Mouse (Mus musculus) adipocyte (in vitro differentiated cells): Measurements from ENCODE around the gene Csgalnact2.

Source experiments
- DNase-seq: peaks from one replicate; pipeline ENCODE4 v3.0.0-alpha.2; 2016; ENCODE audit warnings: low spot score

Gene Csgalnact2

DNA sequence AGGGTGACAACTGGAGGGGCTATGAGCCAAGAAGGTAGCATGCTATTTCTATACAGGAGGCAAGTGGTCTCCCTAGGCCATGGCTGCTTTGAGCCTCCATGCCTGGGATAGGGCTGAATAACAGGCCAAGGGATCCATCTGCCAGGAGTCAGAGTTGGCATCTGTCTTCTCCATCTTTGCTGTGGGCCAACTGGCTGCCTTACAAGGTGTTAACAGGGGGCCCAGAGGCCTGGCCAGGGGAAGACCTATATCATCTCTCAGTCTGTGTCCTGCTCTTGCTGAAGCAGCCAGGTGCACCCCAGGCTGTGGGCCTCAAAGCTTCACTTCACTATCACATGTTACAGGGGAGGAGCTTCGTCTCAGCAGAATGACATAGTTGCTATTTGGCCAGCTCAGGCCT, 66.8 kb downstream of the Csgalnact2 start:
- DNase-seq, result no peak

DNA sequence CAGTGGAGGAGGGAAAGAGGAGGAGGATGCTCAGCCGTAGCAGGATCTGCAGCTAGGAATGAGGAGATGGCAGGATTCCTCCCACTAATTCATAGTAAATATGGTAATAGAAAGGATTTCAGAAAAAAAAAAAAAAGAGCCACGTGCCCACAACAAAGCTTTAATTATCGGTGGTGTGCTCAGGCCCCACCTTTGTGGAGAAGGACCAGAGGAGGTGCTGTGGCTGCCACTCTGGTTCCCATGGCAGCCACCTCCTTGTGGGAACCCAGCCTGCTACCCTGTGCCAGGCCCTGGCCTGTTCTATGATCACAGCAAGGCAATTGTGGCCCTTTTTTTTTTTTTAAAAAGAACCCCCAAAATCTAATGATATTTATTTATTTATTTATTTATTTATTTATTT, 67.5 kb downstream of the Csgalnact2 start:
- DNase-seq, result no peak

DNA sequence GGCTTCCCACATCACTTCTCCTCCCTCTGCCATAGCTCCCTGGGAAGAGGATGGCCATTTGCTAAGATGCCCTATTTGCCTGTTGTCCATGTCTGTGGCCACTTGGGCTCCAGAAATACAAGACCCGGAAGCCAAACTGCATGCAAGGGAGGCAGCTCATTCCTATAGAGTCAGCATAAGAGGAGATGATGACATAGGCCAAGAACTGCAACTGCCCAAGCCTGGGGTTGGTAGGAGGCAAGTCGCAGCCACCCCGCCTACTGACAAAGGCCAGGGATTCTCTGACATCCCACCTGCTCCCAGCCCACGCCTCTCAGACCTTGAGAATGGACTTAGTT, 68.0 kb downstream of the Csgalnact2 start:
- DNase-seq, result no peak

DNA sequence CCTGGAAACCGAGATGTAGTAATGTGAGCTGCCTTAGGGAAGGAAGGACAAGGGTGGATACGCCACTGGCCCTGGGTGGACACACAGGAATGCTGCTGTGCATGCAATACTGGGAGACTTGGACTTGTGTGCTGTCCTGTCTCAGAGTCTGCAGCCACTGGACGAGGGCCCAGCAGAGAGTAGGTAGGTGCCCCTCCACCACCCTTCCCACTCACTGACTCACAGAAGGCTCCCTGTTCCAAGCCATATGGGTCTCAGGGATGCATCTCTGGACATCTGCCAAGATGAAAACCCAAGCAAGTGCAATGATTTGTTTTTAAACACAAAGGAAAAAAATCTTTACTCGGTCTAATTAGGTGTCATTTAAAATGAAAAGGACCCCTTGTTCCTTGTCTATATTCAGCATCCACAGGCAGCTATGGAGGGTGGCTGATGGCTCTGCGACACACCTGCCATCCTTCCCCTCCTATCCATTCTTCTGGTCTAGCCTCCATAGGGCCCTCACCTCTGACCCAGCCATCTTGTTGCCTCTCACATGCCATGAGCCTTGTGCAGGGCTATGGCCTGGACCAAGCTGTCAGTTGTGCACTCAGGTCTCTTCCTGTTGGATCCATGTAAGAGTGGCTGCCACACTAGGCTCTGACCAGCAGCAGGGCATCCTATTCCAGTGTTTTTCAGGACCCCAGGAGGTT, 68.5 kb downstream of the Csgalnact2 start:
- DNase-seq, result peak; percentile 11

DNA sequence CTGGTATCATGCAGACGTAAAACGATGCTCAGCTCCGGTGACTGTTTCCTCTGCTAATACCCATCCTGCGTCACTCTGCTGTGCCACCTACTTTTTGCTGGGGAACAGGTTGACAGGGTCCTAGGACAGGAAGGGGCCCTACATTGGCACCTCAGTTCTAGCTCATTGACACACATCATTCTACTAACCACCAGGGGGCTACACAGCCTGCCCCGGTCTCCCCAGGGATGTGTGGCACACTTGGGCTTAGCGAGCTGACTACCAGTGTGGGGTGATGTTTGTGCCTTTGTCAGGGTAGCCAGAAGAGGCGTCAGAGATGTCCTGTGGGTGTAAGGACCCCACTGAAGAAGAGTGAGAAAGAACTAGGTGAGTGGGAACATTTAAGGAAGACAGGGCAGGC, 71.2 kb downstream of the Csgalnact2 start:
- no peak for DNase-seq

DNA sequence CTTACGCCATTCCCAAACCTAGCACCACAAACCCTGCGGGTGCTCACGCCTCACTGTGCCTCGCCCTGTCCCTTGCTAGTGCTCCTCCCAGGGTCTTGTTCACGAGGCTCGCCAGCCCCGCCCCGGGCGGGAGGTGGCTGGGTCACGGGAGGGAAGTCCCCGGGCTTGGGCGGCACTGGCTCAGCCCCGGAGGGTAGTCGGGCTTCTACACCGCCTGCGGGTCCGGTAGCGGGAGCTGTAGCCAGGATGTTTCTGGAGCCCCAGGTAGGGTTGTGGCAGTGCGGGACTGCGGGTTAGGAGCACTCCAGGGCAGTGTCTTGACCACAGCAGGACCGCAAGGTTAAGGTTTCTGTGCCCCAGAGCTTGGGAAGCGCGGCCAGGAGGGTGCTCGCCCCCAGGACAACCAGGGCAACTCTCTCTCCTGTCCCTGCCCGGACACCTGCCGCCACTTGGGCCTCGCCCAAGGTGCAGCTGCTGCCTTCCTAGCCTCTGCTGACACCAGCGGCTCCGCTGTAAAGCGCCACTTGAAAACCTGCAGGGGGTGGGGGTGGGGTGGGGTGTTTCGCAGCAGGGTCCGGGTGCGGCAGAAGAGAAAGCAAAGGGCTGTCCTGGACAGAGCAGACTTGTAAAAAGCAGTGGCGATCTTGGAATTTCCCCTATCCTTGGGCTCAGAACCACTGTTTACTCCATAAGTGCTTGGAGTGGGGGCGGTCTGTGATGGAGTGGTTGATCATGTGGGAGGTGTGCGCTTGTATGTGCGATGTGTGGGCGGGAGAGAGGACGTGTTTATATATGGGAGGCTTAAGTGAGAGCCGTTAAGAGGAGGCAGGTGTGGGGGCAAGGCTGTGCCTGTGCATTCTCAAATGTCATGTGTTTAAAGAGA, 72.5 kb downstream of the Csgalnact2 start:
- DNase-seq, result no peak

DNA sequence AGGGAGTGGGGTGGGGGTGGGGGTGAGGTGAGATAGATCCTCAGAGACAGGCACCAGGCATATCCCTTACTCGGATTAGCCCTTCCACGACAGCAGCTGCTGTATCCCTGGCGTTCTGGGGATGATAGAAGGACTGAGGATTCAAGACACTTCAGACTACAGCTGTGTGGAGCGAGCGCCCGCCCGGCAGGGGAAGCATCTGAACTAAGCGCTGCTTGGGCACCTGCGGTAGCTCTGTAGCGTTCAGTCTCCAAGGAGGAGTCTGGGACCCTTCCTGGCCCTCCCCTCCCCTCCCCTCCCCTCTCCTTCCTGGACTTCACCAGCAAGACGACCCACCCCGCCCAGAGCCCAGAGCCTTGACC, 73.1 kb downstream of the Csgalnact2 start:
- DNase-seq, result no peak

DNA sequence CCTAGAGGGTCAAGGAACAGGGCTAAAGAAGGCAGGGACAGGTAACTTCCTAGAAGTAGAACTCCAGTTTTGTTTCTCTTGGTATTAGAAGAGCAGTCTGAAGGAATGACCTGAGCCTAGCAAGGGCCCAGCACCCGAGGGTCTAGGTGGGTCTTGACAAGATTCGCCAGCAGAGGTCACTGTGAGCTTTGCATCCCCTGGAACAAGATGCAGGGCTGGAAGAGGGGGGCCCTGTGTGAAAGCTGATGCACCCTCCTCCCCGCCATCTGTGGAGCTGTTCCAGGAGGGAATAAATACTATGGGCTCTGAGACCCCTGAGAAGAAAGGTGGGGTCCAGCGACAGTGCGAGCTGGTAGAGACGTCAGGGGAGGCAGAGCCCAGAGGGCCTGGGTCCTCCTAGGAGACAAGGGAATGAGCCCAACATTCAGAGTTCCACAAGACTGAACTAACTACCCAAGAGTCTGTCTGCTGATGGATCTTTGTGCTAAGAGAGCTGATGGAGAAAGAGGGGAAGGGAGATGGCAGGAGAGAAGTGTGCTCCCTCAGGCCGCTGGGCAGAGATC, 73.9 kb downstream of the Csgalnact2 start:
- DNase-seq, result peak; percentile 10

DNA sequence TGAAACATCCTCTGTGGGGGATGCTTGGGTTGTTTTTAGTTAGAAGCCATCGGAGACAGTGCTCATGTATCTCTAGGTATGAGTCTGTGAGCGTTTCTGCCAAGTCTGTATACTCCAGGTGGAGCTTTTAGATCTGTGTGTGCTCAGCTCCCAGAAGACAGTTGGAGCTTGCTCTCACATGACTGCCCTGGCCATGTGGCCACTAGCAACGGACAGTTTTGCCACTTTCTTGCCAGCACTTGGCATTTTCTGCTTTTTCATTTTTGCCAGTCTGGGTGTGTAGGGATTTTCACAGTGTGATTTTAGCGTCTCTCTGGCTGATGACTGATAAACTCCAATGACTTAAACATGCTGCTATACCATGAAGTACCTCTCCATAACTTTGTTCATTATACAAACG, 75.7 kb downstream of the Csgalnact2 start:
- DNase-seq, result no peak

DNA sequence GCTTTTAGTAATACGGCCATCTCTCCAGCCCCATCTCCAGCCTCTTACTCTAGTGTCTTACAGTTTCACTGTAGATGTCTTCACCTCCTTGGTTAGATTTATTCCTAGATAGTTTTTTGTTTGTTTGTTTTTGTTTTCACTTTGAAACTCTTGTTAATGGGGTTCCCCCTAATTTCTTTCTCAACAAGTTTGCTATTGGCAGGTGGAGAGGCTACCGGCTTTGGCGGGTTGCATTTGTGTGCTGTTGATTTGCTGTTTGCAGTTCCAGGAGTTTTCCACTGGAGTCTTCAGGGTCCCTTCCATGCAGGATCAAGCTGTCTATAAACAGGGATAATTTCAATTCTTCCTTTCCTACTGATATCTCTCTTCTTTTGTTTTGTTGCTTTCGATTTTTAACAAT, 77.7 kb downstream of the Csgalnact2 start:
- no peak for DNase-seq
